Mouse (Mus musculus) liver, postnatal 0 days (tissue): ENCODE measurements around the gene Lingo2.

Source experiments
- CTCF ChIP-seq: sonication (generic); IDR thresholded peaks from 2 replicates; pipeline ENCODE4 v1.5.1; 2016; ENCODE audit warnings: antibody characterized with exemption, low read depth
- EP300 ChIP-seq: IDR thresholded peaks from 2 replicates; pipeline ENCODE4 v1.6.1; 2016; ENCODE audit warnings: antibody characterized with exemption, low read depth, mild to moderate bottlenecking

DNA sequence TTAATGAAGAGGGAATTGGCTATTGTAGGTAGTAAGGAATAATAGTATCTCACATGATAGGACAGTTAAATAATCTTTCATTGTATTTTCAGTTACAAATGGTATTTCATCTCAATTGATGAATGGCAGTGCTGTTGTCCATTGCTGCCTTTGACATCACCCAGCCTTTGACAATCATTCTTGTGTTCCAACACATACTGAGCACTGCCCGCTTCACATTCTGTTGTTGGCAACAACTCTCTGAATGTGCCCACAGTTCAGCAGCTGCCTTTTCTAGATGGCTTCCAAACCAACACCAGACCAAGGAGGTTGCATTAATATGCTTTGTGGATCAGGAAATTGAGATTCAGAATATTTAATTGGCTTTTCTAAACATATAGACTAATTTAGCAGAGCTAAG, 1130.8 kb downstream of the Lingo2 start:
- TF ChIP-seq CTCF, result no peak
- TF ChIP-seq EP300, result no peak
